Mouse (Mus musculus) liver, embryonic 15.5 days (tissue): ENCODE measurements around the gene Ier2. TPM values are rescaled to one million over a fixed set of nuclear protein-coding genes. Genes with fewer than 3 reads are reported as not detected.

Experiments
- ATAC-seq: fragments of 200-750 bp; cut with Nextera tagmentation; 2 replicates; pipeline ENCODE4 v1.8.0; 2017; ENCODE audit warnings: moderate number of reproducible peaks, mild to moderate bottlenecking, moderate library complexity; ENCODE audit not compliant: insufficient read depth
- H3K27ac ChIP-seq: fragments of 300-500 bp; sonication (generic); replicated peaks from 2 replicates; pipeline ENCODE4 v1.5.1; 2015; ENCODE audit warnings: mild to moderate bottlenecking, inconsistent platforms
- H3K27me3 ChIP-seq: fragments of 300-500 bp; sonication (generic); 2 replicates; pipeline ENCODE4 v1.6.1; 2015; ENCODE audit warnings: mild to moderate bottlenecking, inconsistent platforms
- H3K36me3 ChIP-seq: fragments of 300-500 bp; sonication (generic); replicated peaks from 2 replicates; pipeline ENCODE4 v1.6.1; 2015; ENCODE audit warnings: moderate library complexity, mild to moderate bottlenecking, inconsistent platforms
- H3K4me1 ChIP-seq: fragments of 300-500 bp; sonication (generic); replicated peaks from 2 replicates; pipeline ENCODE4 v1.6.1; 2015; ENCODE audit warnings: inconsistent platforms
- H3K4me2 ChIP-seq: fragments of 300-500 bp; sonication (generic); 2 replicates; pipeline ENCODE4 v1.6.1; 2015; ENCODE audit warnings: moderate library complexity, mild to moderate bottlenecking, inconsistent platforms
- H3K4me3 ChIP-seq: fragments of 300-500 bp; sonication (generic); replicated peaks from 2 replicates; pipeline ENCODE4 v1.5.1; 2015; ENCODE audit warnings: mild to moderate bottlenecking, inconsistent platforms
- H3K9ac ChIP-seq: fragments of 300-500 bp; sonication (generic); 2 replicates; pipeline ENCODE4 v1.6.1; 2015; ENCODE audit warnings: moderate library complexity, mild to moderate bottlenecking, inconsistent platforms
- H3K9me3 ChIP-seq: fragments of 300-500 bp; sonication (generic); replicated peaks from 2 replicates; pipeline ENCODE4 v1.6.1; 2016; ENCODE audit warnings: inconsistent platforms
- WGBS: fragments of 180-500 bp; shearing (Covaris S2); methylation state at CpG from one replicate; pipeline ENCODE4 v1.1.7; 2015; ENCODE audit warnings: mixed read lengths; ENCODE audit not compliant: insufficient replicate concordance; 5-methylcytosine and 5-hydroxymethylcytosine counted together
- polyA plus RNA-seq: library from polyadenylated mRNA; unstranded; fragments of >200 nt; fragmentation: Nextera tagmentation; extraction: Ambion mirVana; gene quantifications from 2 replicates; pipeline ENCODE4 v1.2.1, GENCODE M21; 2015

Gene Ier2
- polyA plus RNA-seq, 1 experiment from 2014 or later: 23.1 TPM

GRCm38 (mm10) chr8:84650213-84650612 is 12.4 kb downstream of the Ier2 start:
- Histone ChIP-seq H3K4me3 (no peak overlapping the region), H3K27me3 (peaks cover 10% of the 10 kb centered on the region; the same call in 1 of the 2 replicates), H3K4me1 (peaks cover 28% of the 10 kb centered on the region), H3K4me2 (no peak overlapping the region), H3K9me3 (no peaks in the 10 kb centered on the region), H3K36me3 (no peaks in the 10 kb centered on the region), H3K27ac (no peak overlapping the region; the same call in 1 of the 2 replicates), H3K9ac (no peak overlapping the region)
- ATAC-seq: no peak
- WGBS: 57% methylated on average over 3 of the region's 3 CpGs

- Histone ChIP-seq H3K27ac (peak overlapping the region; percentile 42; the same call in 1 of the 2 replicates), H3K4me2 (peak overlapping the region; percentile 53), H3K9ac (no peak overlapping the region), H3K4me3 (no peak overlapping the region), H3K27me3 (no peaks in the 10 kb centered on the region), H3K36me3 (no peaks in the 10 kb centered on the region), H3K4me1 (peaks cover 14% of the 10 kb centered on the region), H3K9me3 (no peaks in the 10 kb centered on the region)
- WGBS: 10% methylated on average over 14 of the region's 14 CpGs
- ATAC-seq: peak; percentile 34; the same call in 1 of the 2 replicates
These were observed 15.2 kb downstream of the Ier2 start for GRCm38 (mm10) chr8:84647461-84647901.

- H3K4me2 ChIP-seq: peak overlapping the region; percentile 53; the same call in 1 of the 2 replicates
- ATAC-seq: no peak
- H3K36me3 ChIP-seq: no peaks in the 10 kb centered on the region
- no peak overlapping the region for H3K27ac ChIP-seq
- H3K9me3 ChIP-seq: no peaks in the 10 kb centered on the region
- peaks cover 17% of the 10 kb centered on the region for H3K4me1 ChIP-seq
- H3K4me3 ChIP-seq: no peak overlapping the region
- H3K27me3 ChIP-seq: no peaks in the 10 kb centered on the region
- 46% methylated on average over 6 of the region's 6 CpGs for WGBS
- no peak overlapping the region for H3K9ac ChIP-seq
These were observed 15.9 kb downstream of the Ier2 start for GRCm38 (mm10) chr8:84646800-84647199.

- no peak overlapping the region for H3K9ac ChIP-seq
- no peaks in the 10 kb centered on the region for H3K36me3 ChIP-seq
- ATAC-seq: no peak
- H3K4me3 ChIP-seq: no peak overlapping the region
- 65% methylated on average over 5 of the region's 5 CpGs for WGBS
- H3K4me2 ChIP-seq: no peak overlapping the region
- peaks cover 29% of the 10 kb centered on the region for H3K4me1 ChIP-seq
- no peaks in the 10 kb centered on the region for H3K9me3 ChIP-seq
- peaks cover 5% of the 10 kb centered on the region for H3K27me3 ChIP-seq
- H3K27ac ChIP-seq: no peak overlapping the region
These were observed 19.6 kb downstream of the Ier2 start for GRCm38 (mm10) chr8:84643019-84643418.

- WGBS: 15% methylated on average over 1 of the region's 1 CpGs
- Histone ChIP-seq H3K9me3 (no peaks in the 10 kb centered on the region), H3K27ac (no peak overlapping the region), H3K4me2 (no peak overlapping the region), H3K4me3 (no peak overlapping the region), H3K9ac (no peak overlapping the region), H3K36me3 (no peaks in the 10 kb centered on the region), H3K27me3 (peaks cover 18% of the 10 kb centered on the region), H3K4me1 (peaks cover 21% of the 10 kb centered on the region)
- no peak for ATAC-seq
These were observed 20.9 kb downstream of the Ier2 start for GRCm38 (mm10) chr8:84641578-84642361.

GRCm38 (mm10) chr8:84640617-84641294 is 21.9 kb downstream of the Ier2 start:
- H3K9ac ChIP-seq: no peak overlapping the region
- ATAC-seq: no peak
- H3K4me3 ChIP-seq: 0 out of 2 replicates have a peak overlapping the region, but pooled peaks have one; percentile 72
- H3K27me3 ChIP-seq: peaks cover 28% of the 10 kb centered on the region
- H3K36me3 ChIP-seq: no peaks in the 10 kb centered on the region
- no peak overlapping the region for H3K27ac ChIP-seq
- H3K4me2 ChIP-seq: 0 out of 2 replicates have a peak overlapping the region, but pooled peaks have one; percentile 93
- H3K9me3 ChIP-seq: no peaks in the 10 kb centered on the region
- H3K4me1 ChIP-seq: peaks cover 21% of the 10 kb centered on the region
- 69% methylated on average over 6 of the region's 7 CpGs for WGBS

- H3K4me2 ChIP-seq: peak overlapping the region; percentile 93
- H3K36me3 ChIP-seq: no peaks in the 10 kb centered on the region
- peaks cover 30% of the 10 kb centered on the region for H3K27me3 ChIP-seq
- 33% methylated on average over 9 of the region's 9 CpGs for WGBS
- H3K27ac ChIP-seq: 0 out of 2 replicates have a peak overlapping the region, but pooled peaks have one; percentile 65
- peaks cover 21% of the 10 kb centered on the region for H3K4me1 ChIP-seq
- H3K9me3 ChIP-seq: no peaks in the 10 kb centered on the region
- peak overlapping the region; percentile 41 for H3K9ac ChIP-seq
- no peak for ATAC-seq
- peak overlapping the region; percentile 72 for H3K4me3 ChIP-seq
These were observed 22.6 kb downstream of the Ier2 start for GRCm38 (mm10) chr8:84640010-84640588.

- peak overlapping the region; percentile 93 for H3K4me2 ChIP-seq
- peak overlapping the region; percentile 66 for H3K9ac ChIP-seq
- H3K4me3 ChIP-seq: peak overlapping the region; percentile 72
- peaks cover 21% of the 10 kb centered on the region for H3K4me1 ChIP-seq
- H3K27ac ChIP-seq: peak overlapping the region; percentile 65; the same call in 1 of the 2 replicates
- peaks cover 30% of the 10 kb centered on the region for H3K27me3 ChIP-seq
- no peaks in the 10 kb centered on the region for H3K36me3 ChIP-seq
- no peaks in the 10 kb centered on the region for H3K9me3 ChIP-seq
- peak; percentile 99 for ATAC-seq
- WGBS: under 1% methylated on average over 106 of the region's 106 CpGs
These were observed 23.3 kb downstream of the Ier2 start for GRCm38 (mm10) chr8:84639162-84640009.

GRCm38 (mm10) chr8:84638555-84639161 is 24.0 kb downstream of the Ier2 start:
- peaks cover 21% of the 10 kb centered on the region for H3K4me1 ChIP-seq
- H3K4me3 ChIP-seq: peak overlapping the region; percentile 72
- H3K27me3 ChIP-seq: peaks cover 30% of the 10 kb centered on the region
- peak overlapping the region; percentile 66; the same call in 1 of the 2 replicates for H3K9ac ChIP-seq
- peak overlapping the region; percentile 93 for H3K4me2 ChIP-seq
- WGBS: under 1% methylated on average over 49 of the region's 52 CpGs
- H3K36me3 ChIP-seq: no peaks in the 10 kb centered on the region
- H3K27ac ChIP-seq: peak overlapping the region; percentile 59; the same call in 1 of the 2 replicates
- H3K9me3 ChIP-seq: no peaks in the 10 kb centered on the region
- ATAC-seq: no peak; the same call in 1 of the 2 replicates
